Mouse (Mus musculus) CH12.LX (cell line): ENCODE measurements around the gene Smim20. TPM values are rescaled to one million over a fixed set of nuclear protein-coding genes. Genes with fewer than 3 reads are reported as not detected.

Source experiments
- DNase-seq: peaks from one replicate; pipeline ENCODE4 v3.0.0-alpha.2; 2013; ENCODE audit errors: extremely low read depth
- H3K27ac ChIP-seq: 2 replicates; pipeline ENCODE4 v1.5.1; 2012; ENCODE audit warnings: low read depth, mild to moderate bottlenecking, control low read depth, moderate library complexity; ENCODE audit not compliant: insufficient read depth
- H3K27me3 ChIP-seq: replicated peaks from 2 replicates; pipeline ENCODE3; 2012; ENCODE audit warnings: inconsistent platforms
- H3K36me3 ChIP-seq, 2 experiments: replicated peaks in 1 of 2; 2 replicates each; pipeline versions ENCODE3 to v1.6.1; 2012; ENCODE audit warnings: inconsistent platforms in 1 of 2, low read length in 1 of 2, mild to moderate bottlenecking in 1 of 2, mixed read lengths in 1 of 2, moderate library complexity in 1 of 2; ENCODE audit not compliant: control insufficient read depth in 1 of 2, insufficient read depth in 1 of 2
- H3K4me1 ChIP-seq, 2 experiments: 2 replicates each; pipeline ENCODE4 v1.6.1; 2012; ENCODE audit warnings: inconsistent platforms in 1 of 2, moderate library complexity in 1 of 2; ENCODE audit not compliant: insufficient read depth in 2 of 2, control insufficient read depth in 1 of 2
- H3K4me2 ChIP-seq: 2 replicates; pipeline ENCODE4 v1.6.1; 2012; ENCODE audit warnings: low read depth, mild to moderate bottlenecking, control low read depth; ENCODE audit not compliant: poor library complexity, insufficient read depth, severe bottlenecking
- H3K4me3 ChIP-seq, 3 experiments: fragments of 150-350 bp in 1 of 3; sonication (generic) in 1 of 3; replicated peaks in 1 of 3; 2 replicates each; pipeline versions ENCODE3 to v1.5.1; 2011 to 2012; ENCODE audit warnings: low read depth in 2 of 3, low read length in 2 of 3, mild to moderate bottlenecking in 2 of 3, moderate library complexity in 2 of 3, control low read depth in 1 of 3, improper control_type of control experiment in 1 of 3, inconsistent platforms in 1 of 3, mixed read lengths in 1 of 3; ENCODE audit not compliant: poor library complexity in 1 of 3
- H3K79me2 ChIP-seq: replicated peaks from 2 replicates; pipeline ENCODE4 v1.6.1; 2012; ENCODE audit warnings: mild to moderate bottlenecking, moderate library complexity; ENCODE audit not compliant: control insufficient read depth, poor library complexity, insufficient read depth, severe bottlenecking; ENCODE audit errors: extremely low read depth
- H3K9ac ChIP-seq: 2 replicates; pipeline ENCODE4 v1.6.1; 2012; ENCODE audit warnings: low read depth, mild to moderate bottlenecking, control low read depth, moderate library complexity; ENCODE audit not compliant: insufficient read depth
- H3K9me3 ChIP-seq: replicated peaks from 2 replicates; pipeline ENCODE3; 2012; ENCODE audit warnings: low read length, inconsistent platforms, mixed read lengths
- CHD1 ChIP-seq: IDR thresholded peaks from 2 replicates; pipeline ENCODE4 v1.6.1; 2012; ENCODE audit warnings: low read depth, low read length, improper control_type of control experiment, inconsistent platforms
- CTCF ChIP-seq, 2 experiments: IDR thresholded peaks in 1 of 2; conservative IDR thresholded peaks in 1 of 2; 2 replicates each; pipeline ENCODE4 v1.5.1; 2011 to 2012; ENCODE audit warnings: low read depth in 2 of 2, low read length in 2 of 2, improper control_type of control experiment in 1 of 2, inconsistent platforms in 1 of 2, mild to moderate bottlenecking in 1 of 2, moderate library complexity in 1 of 2
- ETS1 ChIP-seq: conservative IDR thresholded peaks from 2 replicates; pipeline ENCODE4 v1.6.1; 2012; ENCODE audit warnings: low read depth, mild to moderate bottlenecking, inconsistent platforms, low read length, improper control_type of control experiment, moderate library complexity
- GABPA ChIP-seq: IDR thresholded peaks from 2 replicates; pipeline ENCODE4 v1.6.1; 2012; ENCODE audit warnings: low read depth, low read length, improper control_type of control experiment, inconsistent platforms; ENCODE audit not compliant: insufficient replicate concordance
- JUN ChIP-seq: IDR thresholded peaks from 2 replicates; pipeline ENCODE4 v1.6.1; 2011; ENCODE audit warnings: low read depth, mild to moderate bottlenecking, low read length, improper control_type of control experiment, moderate library complexity; ENCODE audit not compliant: insufficient read depth
- KAT2A ChIP-seq: IDR thresholded peaks from 2 replicates; pipeline ENCODE4 v1.6.1; 2012; ENCODE audit warnings: low read length, improper control_type of control experiment, inconsistent platforms; ENCODE audit not compliant: insufficient replicate concordance
- MAZ ChIP-seq: IDR thresholded peaks from 2 replicates; pipeline ENCODE4 v1.6.1; 2012; ENCODE audit warnings: low read depth, mild to moderate bottlenecking, inconsistent platforms, low read length, improper control_type of control experiment, moderate library complexity
- MEF2A ChIP-seq: IDR thresholded peaks from 2 replicates; pipeline ENCODE4 v1.6.1; 2014; ENCODE audit warnings: low read depth, mild to moderate bottlenecking, inconsistent platforms, low read length, improper control_type of control experiment, borderline replicate concordance
- NRF1 ChIP-seq: IDR thresholded peaks from 2 replicates; pipeline ENCODE4 v1.6.1; 2014; ENCODE audit warnings: low read depth, mild to moderate bottlenecking, inconsistent platforms, low read length, improper control_type of control experiment, moderate library complexity
- PAX5 ChIP-seq: IDR thresholded peaks from 2 replicates; pipeline ENCODE4 v1.6.1; 2012; ENCODE audit warnings: low read length, inconsistent platforms, mixed read lengths
- POLR2A ChIP-seq: IDR thresholded peaks from 2 replicates; pipeline ENCODE4 v1.6.1; 2011; ENCODE audit warnings: low read depth, mild to moderate bottlenecking, improper control_type of control experiment, low read length
- POLR2AphosphoS2 ChIP-seq: IDR thresholded peaks from 2 replicates; pipeline ENCODE4 v1.6.1; 2011; ENCODE audit warnings: low read depth, low read length, improper control_type of control experiment
- SIN3A ChIP-seq: IDR thresholded peaks from 2 replicates; pipeline ENCODE4 v1.6.1; 2012; ENCODE audit warnings: low read length, improper control_type of control experiment, inconsistent platforms
- SMC3 ChIP-seq: IDR thresholded peaks from 2 replicates; pipeline ENCODE4 v1.6.1; 2011; ENCODE audit warnings: low read depth, low read length, improper control_type of control experiment
- TCF12 ChIP-seq: IDR thresholded peaks from 2 replicates; pipeline ENCODE4 v1.6.1; 2014; ENCODE audit warnings: low read depth, mild to moderate bottlenecking, inconsistent platforms, low read length, improper control_type of control experiment
- UBTF ChIP-seq: IDR thresholded peaks from 2 replicates; pipeline ENCODE4 v1.6.1; 2012; ENCODE audit warnings: low read depth, mild to moderate bottlenecking, inconsistent platforms, low read length, improper control_type of control experiment, moderate library complexity
- ZNF384 ChIP-seq: IDR thresholded peaks from 2 replicates; pipeline ENCODE4 v1.6.1; 2012; ENCODE audit warnings: low read depth, low read length, improper control_type of control experiment, inconsistent platforms
- dilution Hi-C: fragments of 300-500 bp; cut with MboI; formaldehyde crosslinking; loops from 2 replicates; pipeline ENCODE4 v1.14.3; 2020; ENCODE audit warnings: low sequenced_read_pairs; ENCODE audit not compliant: extremely low pct_unique_long_range_greater_than_20kb, extremely low pct_ligation_motif_present
- in situ Hi-C: fragments of 300-500 bp; cut with MboI; formaldehyde crosslinking; loops from 3 replicates; pipeline ENCODE4 v1.14.3; 2019; ENCODE audit warnings: low sequenced_read_pairs, low pct_ligation_motif_present, low pct_unique_long_range_greater_than_20kb, mixed read lengths
- polyA plus RNA-seq: library from polyadenylated mRNA; unstranded; fragments of >175 nt; gene quantifications from 2 replicates; pipeline ENCODE4 v1.2.1, GENCODE M21; 2012; ENCODE audit warnings: low read depth; ENCODE audit not compliant: insufficient read length
- total RNA-seq, 2 experiments: library from RNA; depleted of rRNA; stranded (reverse); fragments of 300-350 nt in 1 of 2; fragments of >200 nt in 1 of 2; gene quantifications; 2 replicates each; pipeline ENCODE4 v1.2.3; 2012 to 2014

Gene Smim20
- total and polyA plus RNA-seq, 3 experiments, result 52.1 to 93.5 (median 54.3) TPM

GRCm38 (mm10) chr5:53321901-53322300 is 55.0 kb downstream of the Smim20 start:
- Histone ChIP-seq H3K4me1 (peaks cover 0 to 9% of the 10 kb centered on the region in 2 experiments; a peak in 2 of 4 replicates), H3K9me3 (no peaks in the 10 kb centered on the region), H3K9ac (no peak overlapping the region), H3K36me3 (no peaks in the 10 kb centered on the region), H3K27me3 (peaks cover 7% of the 10 kb centered on the region), H3K4me2 (no peak overlapping the region), H3K4me3 (no peak overlapping the region), H3K79me2 (no peaks in the 10 kb centered on the region), H3K27ac (no peak overlapping the region)
- TF ChIP-seq TCF12 (no peak), SIN3A (no peak), PAX5 (no peak), KAT2A (no peak), MAZ (no peak), ZNF384 (no peak), NRF1 (no peak), POLR2A (no peak), JUN (no peak), SMC3 (no peak), ETS1 (no peak), POLR2AphosphoS2 (no peak), UBTF (no peak), CTCF (conservative IDR thresholded peaks at IDR 0.05 in 1 of 2, IDR thresholded peaks at IDR 0.05 in 1 of 2; ENCODE audit: low read depth in 2 of 2, low read length in 2 of 2) (no peak), CHD1 (no peak)
- no peak for DNase-seq
- dilution Hi-C loops, result no loop called here
- in situ Hi-C loops, result loop anchor here (10.0 kb wide), 1 partner anchor 793 kb away; no protein-coding TSS in a partner anchor

- Histone ChIP-seq H3K4me3 (no peak overlapping the region), H3K4me2 (no peak overlapping the region), H3K9me3 (no peaks in the 10 kb centered on the region)
- dilution Hi-C loops, result no loop called here
- in situ Hi-C loops, result loop anchor here (10.0 kb wide), 1 partner anchor 792 kb away; no protein-coding TSS in a partner anchor
- TF ChIP-seq MEF2A (no peak), UBTF (no peak), GABPA (no peak), CTCF (conservative IDR thresholded peaks at IDR 0.05 in 1 of 2, IDR thresholded peaks at IDR 0.05 in 1 of 2; ENCODE audit: low read depth in 2 of 2, low read length in 2 of 2) (peak in 1 of 2 experiments; percentile 36; a peak in 1 of 4 replicates)
- TF ChIP-seq, all 38 proteins: peak for 1
- Histone ChIP-seq H3K27ac (no peak overlapping the region), H3K9ac (no peak overlapping the region), H3K27me3 (peaks cover 7% of the 10 kb centered on the region), H3K79me2 (no peaks in the 10 kb centered on the region), H3K36me3 (no peaks in the 10 kb centered on the region), H3K4me1 (peaks cover 0 to 9% of the 10 kb centered on the region in 2 experiments; a peak in 2 of 4 replicates)
- DNase-seq, result no peak
Measured at GRCm38 (mm10) chr5:53322471-53322870, 55.6 kb downstream of the Smim20 start.
